Mouse (Mus musculus): Measurements from ENCODE around the gene Phc2. TPM values are rescaled to one million over a fixed set of nuclear protein-coding genes. Genes with fewer than 3 reads are reported as not detected.

Phc2 gene
- total and polyA plus RNA-seq, 2 experiments from 2014 or later, result 52.4 to 93.2 TPM

DNA sequence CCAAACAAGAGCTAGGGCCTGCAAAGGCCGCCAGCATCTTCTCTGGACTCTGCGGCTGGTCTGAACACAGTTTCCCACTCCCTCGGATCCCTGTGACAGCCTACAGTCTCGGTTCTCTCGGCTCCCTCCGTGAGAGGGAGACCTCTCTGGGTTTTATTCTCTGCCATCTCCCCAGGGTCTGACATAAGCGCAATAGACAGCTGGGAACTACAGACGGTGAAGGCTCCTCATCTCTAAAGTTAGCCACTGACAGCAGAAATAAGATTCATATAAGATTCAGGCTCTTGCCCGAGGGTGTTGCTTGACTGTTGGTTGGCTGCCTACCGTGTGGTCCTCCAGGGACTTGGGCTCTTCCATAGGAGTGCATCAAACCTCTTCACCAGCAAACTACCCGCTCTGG, 123.1 kb downstream of the Phc2 start:
- H3K36me3 ChIP-seq (ENCODE audit: insufficient read depth), result peaks cover 81% of the 10 kb centered on the region

DNA sequence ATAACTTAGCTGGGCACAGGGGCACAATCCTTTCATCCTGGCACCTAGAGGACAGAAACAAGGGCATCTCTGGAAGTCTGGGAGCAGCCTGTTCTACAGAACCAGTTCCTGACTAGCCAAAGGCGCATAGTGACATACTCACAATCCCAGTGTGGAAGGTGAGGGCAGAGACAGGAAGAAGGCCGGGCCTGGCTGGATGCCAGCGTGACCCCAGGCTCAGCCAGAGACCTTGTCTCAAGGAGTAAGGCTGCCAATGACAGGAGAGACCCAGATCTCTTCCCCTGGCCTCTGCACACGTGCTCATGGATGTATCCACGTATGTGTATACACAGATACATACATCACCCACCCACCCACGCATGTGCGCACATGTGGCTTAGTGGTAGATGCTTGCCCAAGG, 127.5 kb downstream of the Phc2 start:
- no peak for ATAC-seq
- Histone ChIP-seq H3K9ac (no peak overlapping the region), H3K4me2 (ENCODE audit: low read depth) (no peak overlapping the region), H3K4me1 (ENCODE audit: insufficient read depth) (no peaks in the 10 kb centered on the region), H3K36me3 (ENCODE audit: insufficient read depth) (peaks cover 81% of the 10 kb centered on the region), H3K4me3 (ENCODE audit: low read depth, low read length) (no peak overlapping the region), H3K27me3 (ENCODE audit: insufficient read depth, low read length) (no peaks in the 10 kb centered on the region), H3K27ac (ENCODE audit: low read depth, low read length) (no peak overlapping the region; the same call in 1 of the 2 replicates), H3K9me3 (ENCODE audit: low read length) (no peaks in the 10 kb centered on the region)
- no peak for DNase-seq
- TF ChIP-seq CTCF (IDR thresholded peaks at IDR 0.05; ENCODE audit: low read depth), result no peak
- 89% methylated on average over 7 of the region's 7 CpGs for WGBS

More for the DNA sequence above, 123.1 kb downstream of the Phc2 start:
- Histone ChIP-seq H3K9me3 (ENCODE audit: low read length) (no peaks in the 10 kb centered on the region), H3K4me3 (ENCODE audit: low read depth, low read length) (no peak overlapping the region), H3K4me2 (ENCODE audit: low read depth) (no peak overlapping the region), H3K27me3 (ENCODE audit: insufficient read depth, low read length) (no peaks in the 10 kb centered on the region), H3K4me1 (ENCODE audit: insufficient read depth) (no peaks in the 10 kb centered on the region), H3K9ac (no peak overlapping the region), H3K27ac (ENCODE audit: low read depth, low read length) (peak overlapping the region; percentile 40; the same call in 1 of the 2 replicates)
- 71% methylated on average over 11 of the region's 11 CpGs for WGBS
- no peak for TF ChIP-seq CTCF (IDR thresholded peaks at IDR 0.05; ENCODE audit: low read depth)
- DNase-seq, result no peak
- ATAC-seq, result 0 out of 2 replicates have a peak, but pooled peaks have one; percentile 35

DNA sequence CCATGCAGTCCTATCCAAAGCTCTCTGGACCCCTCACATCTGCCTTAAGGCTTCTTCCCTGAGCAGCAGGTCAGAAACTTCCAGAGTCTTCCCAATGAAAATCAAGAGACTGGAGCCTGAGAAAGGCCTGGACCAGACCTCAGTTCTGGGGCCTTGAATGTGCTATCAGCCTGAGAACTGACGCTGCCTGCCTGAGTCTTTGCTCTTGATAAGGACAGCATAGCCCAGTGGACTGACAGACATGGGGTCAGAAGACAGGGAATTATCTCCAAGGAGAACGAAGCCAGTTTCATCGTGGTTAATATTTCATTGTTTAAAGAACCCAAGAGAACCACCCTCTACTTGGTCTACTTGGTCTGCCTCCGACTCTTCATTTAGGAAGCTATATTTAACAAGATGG, 128.1 kb downstream of the Phc2 start:
- no peak for TF ChIP-seq CTCF (IDR thresholded peaks at IDR 0.05; ENCODE audit: low read depth)
- DNase-seq (no peak), ATAC-seq (no peak)
- H3K9ac ChIP-seq, result no peak overlapping the region
- H3K27me3 ChIP-seq (ENCODE audit: insufficient read depth, low read length), result no peaks in the 10 kb centered on the region
- H3K27ac ChIP-seq (ENCODE audit: low read depth, low read length), result peak overlapping the region; percentile 23; the same call in 1 of the 2 replicates
- H3K9me3 ChIP-seq (ENCODE audit: low read length), result no peaks in the 10 kb centered on the region
- H3K4me3 ChIP-seq (ENCODE audit: low read depth, low read length), result no peak overlapping the region
- H3K4me2 ChIP-seq (ENCODE audit: low read depth), result no peak overlapping the region
- 78% methylated on average over 4 of the region's 4 CpGs for WGBS
- H3K36me3 ChIP-seq (ENCODE audit: insufficient read depth), result peaks cover 81% of the 10 kb centered on the region
- no peaks in the 10 kb centered on the region for H3K4me1 ChIP-seq (ENCODE audit: insufficient read depth)

DNA sequence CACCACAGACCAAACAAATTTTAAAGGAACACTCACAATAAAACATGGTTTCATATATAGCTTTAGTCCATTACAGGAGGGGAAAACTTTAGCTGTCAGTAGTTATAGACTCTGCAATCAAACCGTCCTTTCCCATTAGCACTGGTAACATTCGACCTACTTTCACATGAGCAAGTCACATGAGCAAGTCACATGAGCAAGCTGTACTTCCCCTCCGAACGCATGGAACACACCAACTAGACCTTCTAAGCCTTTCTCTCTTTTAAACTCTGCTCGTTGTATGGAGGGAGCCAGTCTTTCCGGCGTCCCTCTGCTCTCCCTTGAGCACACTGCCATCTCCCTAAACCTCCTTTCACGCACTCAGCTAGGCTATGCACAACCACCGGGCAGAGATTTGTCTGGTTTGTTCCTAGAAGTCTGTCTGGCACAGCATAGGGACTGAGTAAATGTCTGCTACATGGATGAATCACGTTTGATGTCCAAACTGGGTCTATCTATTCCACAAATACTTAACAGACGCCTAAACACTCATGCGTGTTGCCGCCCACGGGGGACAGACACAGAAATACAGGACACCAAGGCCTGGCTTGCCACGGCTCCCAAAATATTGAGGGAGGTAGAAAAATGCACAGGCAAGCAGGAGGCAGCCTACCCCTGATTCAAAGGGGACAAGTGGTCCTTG, 130.6 kb downstream of the Phc2 start:
- 91% methylated on average over 15 of the region's 15 CpGs for WGBS
- Histone ChIP-seq H3K27me3 (ENCODE audit: insufficient read depth, low read length) (no peaks in the 10 kb centered on the region), H3K9ac (no peak overlapping the region), H3K4me3 (ENCODE audit: low read depth, low read length) (no peak overlapping the region), H3K9me3 (ENCODE audit: low read length) (no peaks in the 10 kb centered on the region), H3K27ac (ENCODE audit: low read depth, low read length) (no peak overlapping the region), H3K36me3 (ENCODE audit: insufficient read depth) (peaks cover 62% of the 10 kb centered on the region), H3K4me1 (ENCODE audit: insufficient read depth) (no peaks in the 10 kb centered on the region), H3K4me2 (ENCODE audit: low read depth) (no peak overlapping the region)
- ATAC-seq, result no peak
- no peak for DNase-seq
- no peak for TF ChIP-seq CTCF (IDR thresholded peaks at IDR 0.05; ENCODE audit: low read depth)

DNA sequence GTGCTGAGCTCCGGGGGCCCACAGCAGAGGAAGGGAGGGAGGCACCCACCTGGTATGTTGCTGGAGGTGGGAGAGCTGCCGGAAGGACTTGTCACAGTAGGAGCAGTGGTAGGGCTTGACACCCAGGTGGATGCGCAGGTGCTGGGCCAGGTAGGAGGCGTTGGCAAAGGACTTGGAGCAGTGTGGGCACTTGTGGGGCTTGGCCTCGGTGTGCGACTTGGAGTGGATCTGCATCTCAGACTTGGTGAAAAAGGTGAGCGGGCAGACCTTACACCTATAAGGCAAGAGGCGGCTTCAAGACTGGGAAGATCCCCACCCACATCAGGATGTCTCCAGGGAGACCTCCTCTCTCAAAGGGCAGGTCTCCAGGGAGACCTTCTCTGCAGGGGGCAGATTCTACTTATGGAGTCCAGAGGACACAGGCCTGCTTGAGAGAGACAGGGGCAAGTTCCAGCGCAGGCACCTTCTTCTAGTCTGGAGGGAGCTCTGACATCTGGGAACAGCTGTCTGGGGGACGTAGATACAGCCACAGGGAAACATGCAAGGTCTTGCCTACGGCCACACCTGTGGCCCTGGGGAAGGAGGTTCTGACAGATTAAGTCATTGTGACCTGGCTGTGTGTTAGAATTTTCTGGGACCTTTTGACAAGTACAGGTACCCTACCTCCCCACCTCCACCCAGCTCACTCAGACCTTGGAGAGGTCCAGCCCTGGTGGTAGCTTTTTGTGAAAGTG, 131.6 kb downstream of the Phc2 start:
- Histone ChIP-seq H3K9ac (no peak overlapping the region), H3K4me3 (ENCODE audit: low read depth, low read length) (no peak overlapping the region), H3K4me1 (ENCODE audit: insufficient read depth) (no peaks in the 10 kb centered on the region), H3K27ac (ENCODE audit: low read depth, low read length) (no peak overlapping the region), H3K4me2 (ENCODE audit: low read depth) (no peak overlapping the region), H3K9me3 (ENCODE audit: low read length) (no peaks in the 10 kb centered on the region), H3K27me3 (ENCODE audit: insufficient read depth, low read length) (no peaks in the 10 kb centered on the region), H3K36me3 (ENCODE audit: insufficient read depth) (peaks cover 56% of the 10 kb centered on the region)
- TF ChIP-seq CTCF (IDR thresholded peaks at IDR 0.05; ENCODE audit: low read depth), result no peak
- DNase-seq (no peak), ATAC-seq (no peak)
- WGBS, result 96% methylated on average over 11 of the region's 11 CpGs

DNA sequence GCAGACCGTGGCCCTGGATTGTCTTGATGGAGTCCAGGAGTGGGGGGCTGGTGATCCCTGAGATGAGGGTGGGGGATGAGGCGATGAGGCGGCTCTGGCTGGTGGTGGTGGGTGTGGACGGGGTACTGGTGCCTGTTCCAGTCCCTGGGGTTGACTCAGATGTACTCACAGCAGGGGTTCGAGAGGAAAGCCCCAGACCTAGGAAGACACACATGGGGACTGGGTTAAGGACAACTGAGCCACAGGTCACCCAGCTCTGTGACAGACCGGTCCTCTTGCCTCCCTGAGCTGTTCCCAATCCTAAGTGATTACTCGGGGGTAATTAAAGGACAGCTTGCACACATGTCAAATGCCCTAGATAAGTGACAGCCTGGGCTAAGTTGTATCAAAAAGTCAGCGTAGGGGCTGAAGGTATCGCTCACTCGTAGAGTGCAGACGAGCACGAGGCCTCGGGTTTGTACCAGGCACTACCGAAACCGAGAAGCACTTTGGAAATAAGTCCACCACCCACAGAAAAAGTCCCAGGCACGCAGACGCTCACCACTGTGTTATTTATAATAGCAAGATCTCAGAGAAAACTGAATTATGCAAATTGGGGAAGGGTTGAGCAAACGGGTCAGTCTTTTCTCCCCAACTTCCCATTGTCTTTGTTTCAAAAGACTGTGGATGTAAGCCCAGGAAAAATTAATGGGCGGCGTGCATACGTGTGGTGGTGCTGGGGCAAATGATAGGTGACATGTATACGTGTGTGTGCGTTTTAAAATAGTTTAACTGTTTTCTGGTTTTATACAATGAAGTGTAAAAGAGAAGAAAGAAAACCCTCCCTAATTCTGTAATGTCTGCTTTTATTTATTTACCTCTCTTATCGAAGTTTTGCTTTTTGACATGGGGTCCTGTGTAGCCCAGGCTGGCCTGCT, 132.8 kb downstream of the Phc2 start:
- Histone ChIP-seq H3K27me3 (ENCODE audit: insufficient read depth, low read length) (no peaks in the 10 kb centered on the region), H3K4me1 (ENCODE audit: insufficient read depth) (no peaks in the 10 kb centered on the region), H3K4me2 (ENCODE audit: low read depth) (no peak overlapping the region), H3K4me3 (ENCODE audit: low read depth, low read length) (no peak overlapping the region), H3K9ac (no peak overlapping the region), H3K9me3 (ENCODE audit: low read length) (no peaks in the 10 kb centered on the region), H3K27ac (ENCODE audit: low read depth, low read length) (no peak overlapping the region), H3K36me3 (ENCODE audit: insufficient read depth) (peaks cover 50% of the 10 kb centered on the region)
- TF ChIP-seq CTCF (IDR thresholded peaks at IDR 0.05; ENCODE audit: low read depth), result no peak
- 75% methylated on average over 24 of the region's 24 CpGs for WGBS
- ATAC-seq (no peak), DNase-seq (no peak)

All from forebrain, postnatal 0 days (tissue).